Mouse (Mus musculus) ZHBTc4 (cell line): ENCODE results near the gene Pygo2.
A peak's percentile ranks its signal among the peaks of the same experiment; 100 is the strongest.

ENCODE experiments used
- DNase-seq: peaks from one replicate; pipeline ENCODE4 v3.0.0-alpha.2; 2011; ENCODE audit warnings: low read depth, low spot score

The Pygo2 gene

GRCm38 (mm10) chr3:89456726-89457665 is 27.0 kb downstream of the Pygo2 start:
- DNase-seq: peak; percentile 94

GRCm38 (mm10) chr3:89458372-89458964 is 28.5 kb downstream of the Pygo2 start:
- no peak for DNase-seq

GRCm38 (mm10) chr3:89458965-89459807 is 29.2 kb downstream of the Pygo2 start:
- DNase-seq: peak; percentile 96

- peak; percentile 59 for DNase-seq
These were observed 38.3 kb downstream of the Pygo2 start for GRCm38 (mm10) chr3:89468268-89468667.

- no peak for DNase-seq
These were observed 42.3 kb downstream of the Pygo2 start for GRCm38 (mm10) chr3:89472280-89472679.

GRCm38 (mm10) chr3:89473838-89474237 is 43.8 kb downstream of the Pygo2 start:
- no peak for DNase-seq

- DNase-seq: no peak
These were observed 49.0 kb downstream of the Pygo2 start for GRCm38 (mm10) chr3:89479055-89479454.

- peak; percentile 94 for DNase-seq
These were observed 51.5 kb downstream of the Pygo2 start for GRCm38 (mm10) chr3:89481488-89481887.

- DNase-seq: no peak
These were observed 52.2 kb downstream of the Pygo2 start for GRCm38 (mm10) chr3:89482249-89482648.
